Mouse (Mus musculus): ENCODE measurements around the gene Plekhg6. TPM values are rescaled to one million over a fixed set of nuclear protein-coding genes. Genes with fewer than 3 reads are reported as not detected.

The Plekhg6 gene
- total RNA-seq, 2 experiments from 2014 or later: 0.25 to 0.39 TPM

GRCm38 (mm10) chr6:125405461-125406382, 25.1 kb upstream of the Plekhg6 start:
- DNase-seq (ENCODE audit: low spot score in 2 of 2): peak in 1 of 2 experiments; percentile 46
- intact Hi-C loops (cut with DNase I): no loop called here

DNA sequence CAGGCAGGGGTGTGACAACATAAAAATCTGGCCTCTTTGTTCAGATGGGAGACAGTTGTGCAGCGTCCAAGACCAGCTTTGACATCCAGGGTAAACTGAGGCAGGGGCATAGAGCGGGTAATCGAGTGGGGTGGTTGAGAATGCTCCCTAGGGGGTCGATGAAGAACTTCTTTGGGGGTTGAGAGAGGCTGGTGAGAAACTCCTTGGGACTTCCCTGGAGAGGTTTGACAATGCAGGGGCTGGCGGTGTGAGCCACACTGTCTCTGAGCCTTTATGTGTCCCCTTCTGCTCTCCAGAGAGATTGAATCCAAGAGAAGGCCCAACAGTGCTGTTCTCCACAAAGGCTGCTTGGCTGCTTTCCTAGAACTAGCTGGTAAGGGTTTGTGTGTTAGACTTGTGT, 9.3 kb upstream of the Plekhg6 start:
- no peak for DNase-seq (ENCODE audit: low spot score in 2 of 2)
- intact Hi-C loops (cut with DNase I): no loop called here

GRCm38 (mm10) chr6:125386080-125386479, 5.5 kb upstream of the Plekhg6 start:
- DNase-seq (ENCODE audit: low spot score in 2 of 2): no peak
- intact Hi-C loops (cut with DNase I): no loop called here

- peak in 1 of 2 experiments; percentile 19 for DNase-seq (ENCODE audit: low spot score in 2 of 2)
- intact Hi-C loops (cut with DNase I): no loop called here
Measured at GRCm38 (mm10) chr6:125385066-125385974, 4.7 kb upstream of the Plekhg6 start.

GRCm38 (mm10) chr6:125382024-125382423, 1.4 kb upstream of the Plekhg6 start:
- DNase-seq (ENCODE audit: low spot score in 2 of 2): no peak
- intact Hi-C loops (cut with DNase I): no loop called here

DNA sequence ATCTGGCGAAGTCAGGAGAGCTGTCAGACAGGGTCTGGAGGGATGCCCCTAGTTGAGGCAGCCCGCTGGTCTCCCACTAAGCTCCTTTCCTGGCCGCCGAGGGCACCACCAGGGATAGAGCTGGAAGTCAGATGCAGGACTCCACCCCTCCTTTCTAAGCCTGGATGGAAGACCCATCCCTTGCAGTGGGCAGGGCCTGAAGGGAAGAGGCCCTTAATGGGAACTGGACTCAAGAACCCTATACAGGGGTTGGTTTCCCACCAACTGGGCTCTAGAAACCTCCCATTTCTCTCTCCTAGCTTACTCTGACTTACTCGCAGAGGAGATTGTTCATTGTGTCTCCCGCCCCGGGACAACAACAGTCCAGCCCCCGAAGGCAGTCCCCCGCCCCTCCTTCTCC, 812 bp downstream of the Plekhg6 start:
- intact Hi-C loops (cut with DNase I): no loop called here
- no peak for DNase-seq (ENCODE audit: low spot score in 2 of 2)

DNA sequence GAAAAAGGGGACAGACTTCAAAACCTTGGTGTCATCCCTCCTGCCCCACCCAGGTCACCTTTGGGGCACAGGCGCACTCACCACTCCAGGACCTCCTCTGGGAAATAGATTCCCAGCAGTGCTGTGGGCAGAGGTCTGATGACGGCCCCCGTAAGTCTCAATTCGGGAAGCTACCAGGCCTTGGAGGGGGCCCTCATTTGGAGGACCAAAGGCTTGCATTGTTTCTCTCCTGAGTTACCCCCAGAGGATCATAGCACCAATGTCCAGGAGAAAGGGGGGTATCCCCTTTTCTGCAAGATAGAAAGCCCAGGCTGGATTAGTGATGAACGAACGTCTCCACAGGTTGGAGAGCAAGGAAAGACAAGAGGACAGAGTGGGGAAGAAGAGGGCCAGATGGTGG, 2.0 kb downstream of the Plekhg6 start:
- no peak for DNase-seq (ENCODE audit: low spot score in 2 of 2)
- intact Hi-C loops (cut with DNase I): no loop called here

DNA sequence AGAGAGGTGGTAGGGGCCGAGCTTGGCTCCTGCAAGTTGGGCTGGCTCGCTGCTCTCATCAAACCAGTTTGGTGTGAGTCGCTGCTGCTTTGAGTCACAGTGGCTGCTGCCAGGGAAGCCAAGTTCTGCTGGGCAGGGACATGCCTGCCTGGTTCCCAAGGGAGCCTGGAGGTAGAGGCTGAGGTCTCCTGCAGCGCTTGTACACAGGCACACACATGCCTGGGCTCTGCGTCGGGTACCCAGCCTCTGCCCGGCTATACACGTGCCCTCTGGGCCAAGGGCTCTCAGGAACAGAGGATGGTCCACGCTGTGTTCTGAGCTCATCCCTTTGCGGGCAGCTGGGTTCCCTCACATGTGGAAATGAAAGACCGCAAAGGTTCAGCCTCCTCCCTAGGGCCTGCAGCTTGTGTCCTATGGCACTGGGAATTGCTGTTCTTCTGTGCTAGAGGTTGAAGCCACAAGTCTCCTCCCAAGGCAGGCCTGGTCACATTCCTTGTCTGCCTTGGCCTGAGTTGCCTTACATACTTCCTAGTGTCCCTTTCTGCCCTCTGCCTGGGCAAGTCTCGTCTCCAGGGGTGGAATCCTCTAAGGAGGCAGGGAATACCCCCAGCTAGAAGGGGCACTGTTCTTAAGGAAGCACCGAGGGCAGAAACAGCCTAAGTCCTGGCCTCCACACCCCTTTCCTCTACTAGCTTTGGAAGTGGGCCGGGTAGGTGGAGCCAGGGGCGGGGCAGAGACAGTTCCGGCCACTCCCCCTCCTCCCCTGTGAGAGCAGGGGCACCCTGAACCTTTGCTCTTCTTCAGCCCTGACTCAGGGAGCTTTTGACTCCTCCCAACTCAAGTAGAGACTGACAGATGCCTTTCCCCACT, 2.8 kb downstream of the Plekhg6 start:
- DNase-seq (ENCODE audit: low spot score in 2 of 2): no peak
- intact Hi-C loops (cut with DNase I): no loop called here

GRCm38 (mm10) chr6:125377042-125377441, 3.6 kb downstream of the Plekhg6 start:
- intact Hi-C loops (cut with DNase I): no loop called here
- DNase-seq (ENCODE audit: low spot score in 2 of 2): no peak

- intact Hi-C loops (cut with DNase I): no loop called here
- no peak for DNase-seq (ENCODE audit: low spot score in 2 of 2)
Measured at GRCm38 (mm10) chr6:125367758-125368371, 12.7 kb downstream of the Plekhg6 start.

GRCm38 (mm10) chr6:125366133-125366532, 14.5 kb downstream of the Plekhg6 start:
- no peak for DNase-seq (ENCODE audit: low spot score in 2 of 2)
- intact Hi-C loops (cut with DNase I): no loop called here

DNA sequence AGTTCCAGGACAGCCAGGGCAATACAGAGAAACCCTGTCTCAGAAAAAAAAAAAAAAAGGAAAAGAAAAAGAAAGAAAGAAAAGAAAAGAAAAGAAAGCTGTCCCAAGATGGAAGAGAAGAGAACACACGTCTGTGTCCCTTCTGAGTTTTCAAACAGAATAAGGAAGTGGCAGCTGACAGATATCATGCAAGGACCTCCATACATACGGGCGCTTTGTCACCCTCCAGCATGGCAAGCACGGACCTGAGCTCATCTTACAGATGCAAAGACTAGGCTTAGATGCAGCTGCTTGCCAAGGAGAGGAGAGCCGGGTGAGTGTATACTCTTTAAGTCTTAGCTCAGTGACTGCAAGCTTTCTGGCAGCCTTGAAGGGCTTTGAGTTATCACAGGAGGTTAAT, 15.1 kb downstream of the Plekhg6 start:
- no peak for DNase-seq (ENCODE audit: low spot score in 2 of 2)
- intact Hi-C loops (cut with DNase I): no loop called here

DNA sequence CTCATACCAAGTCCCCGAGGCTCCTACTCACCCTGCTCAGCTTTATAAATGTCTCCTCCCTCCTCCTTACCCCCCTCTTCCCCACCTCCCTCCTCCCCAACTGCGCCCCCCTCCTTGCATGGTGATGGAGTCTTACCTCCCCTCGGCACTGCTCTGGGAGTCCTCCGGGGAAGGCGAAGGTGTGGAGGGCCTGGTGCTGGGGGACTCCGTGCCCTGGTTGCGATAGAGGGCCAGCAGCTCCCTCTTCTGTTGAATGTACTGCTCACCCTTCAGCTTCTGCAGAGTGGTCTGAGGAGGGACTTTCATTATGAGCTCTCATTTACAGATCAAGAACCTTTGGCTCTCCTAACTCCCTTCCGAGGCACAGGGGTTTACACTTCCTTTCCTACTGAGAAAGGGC, 16.1 kb downstream of the Plekhg6 start:
- no peak for DNase-seq (ENCODE audit: low spot score in 2 of 2)
- intact Hi-C loops (cut with DNase I): loop anchor here (5.0 kb wide), 2 partner anchors 87 to 238 kb away; no protein-coding TSS in a partner anchor

DNA sequence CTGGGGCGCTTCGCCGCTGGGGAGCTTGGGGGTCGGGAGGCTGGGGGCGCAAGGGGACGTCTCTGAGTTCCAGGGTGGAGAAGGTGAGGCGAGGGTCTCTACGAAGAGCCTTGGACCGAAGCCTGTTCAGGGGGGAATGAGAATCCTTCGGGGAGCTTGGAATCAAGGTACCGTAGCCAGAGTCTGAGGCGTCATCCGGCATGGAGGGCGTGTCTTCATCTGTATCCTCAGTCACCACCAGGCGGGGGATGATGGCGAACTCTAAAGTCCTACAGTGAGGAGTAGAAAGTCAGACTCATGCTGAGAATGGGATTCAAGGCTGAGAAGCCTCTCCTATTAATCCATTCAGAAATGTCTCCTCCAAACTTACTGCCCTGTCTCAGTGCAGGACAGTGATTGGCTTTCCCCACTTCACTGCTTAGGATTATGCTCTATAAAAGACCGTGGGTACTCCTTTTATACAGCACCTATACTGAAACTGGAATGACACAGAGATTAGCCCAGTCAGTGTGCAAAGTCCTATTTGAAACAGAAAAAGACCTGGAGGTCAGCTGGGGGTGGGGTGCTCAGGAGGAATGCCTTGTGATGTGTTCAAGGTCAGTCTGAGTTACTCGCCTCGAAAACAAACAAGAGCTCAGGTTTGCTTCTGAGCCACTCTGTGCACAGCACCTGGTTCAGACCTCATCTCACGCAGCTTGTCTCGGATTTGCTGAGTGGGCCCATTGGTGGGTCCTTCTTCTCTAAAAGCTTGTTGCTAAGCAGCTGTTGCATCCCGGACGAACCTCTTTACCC, 16.9 kb downstream of the Plekhg6 start:
- no peak for DNase-seq (ENCODE audit: low spot score in 2 of 2)
- intact Hi-C loops (cut with DNase I): loop anchor here (5.0 kb wide), 2 partner anchors 86 to 239 kb away; no protein-coding TSS in a partner anchor

DNA sequence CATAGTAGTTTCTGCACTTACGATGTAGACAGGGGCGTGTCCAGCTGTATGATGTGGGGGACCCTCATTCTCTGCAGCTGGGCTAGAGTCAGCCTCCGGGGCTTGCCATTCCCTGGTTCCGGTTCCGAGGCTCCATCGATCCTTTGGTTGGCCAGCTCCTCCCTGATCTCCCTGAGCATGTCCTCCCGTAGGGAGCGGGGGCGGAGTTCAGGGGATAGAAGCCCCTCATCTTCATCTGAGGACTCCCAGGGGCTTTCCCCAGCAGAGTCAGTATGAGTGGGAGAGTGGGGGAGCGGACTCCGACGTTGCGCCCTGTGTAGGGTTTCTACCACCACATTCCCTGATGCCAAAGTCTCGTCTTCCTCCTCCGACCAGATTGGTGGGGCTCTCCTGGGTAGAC, 17.6 kb downstream of the Plekhg6 start:
- intact Hi-C loops (cut with DNase I): loop anchor here (5.0 kb wide), 2 partner anchors 86 to 239 kb away; no protein-coding TSS in a partner anchor
- no peak for DNase-seq (ENCODE audit: low spot score in 2 of 2)

DNA sequence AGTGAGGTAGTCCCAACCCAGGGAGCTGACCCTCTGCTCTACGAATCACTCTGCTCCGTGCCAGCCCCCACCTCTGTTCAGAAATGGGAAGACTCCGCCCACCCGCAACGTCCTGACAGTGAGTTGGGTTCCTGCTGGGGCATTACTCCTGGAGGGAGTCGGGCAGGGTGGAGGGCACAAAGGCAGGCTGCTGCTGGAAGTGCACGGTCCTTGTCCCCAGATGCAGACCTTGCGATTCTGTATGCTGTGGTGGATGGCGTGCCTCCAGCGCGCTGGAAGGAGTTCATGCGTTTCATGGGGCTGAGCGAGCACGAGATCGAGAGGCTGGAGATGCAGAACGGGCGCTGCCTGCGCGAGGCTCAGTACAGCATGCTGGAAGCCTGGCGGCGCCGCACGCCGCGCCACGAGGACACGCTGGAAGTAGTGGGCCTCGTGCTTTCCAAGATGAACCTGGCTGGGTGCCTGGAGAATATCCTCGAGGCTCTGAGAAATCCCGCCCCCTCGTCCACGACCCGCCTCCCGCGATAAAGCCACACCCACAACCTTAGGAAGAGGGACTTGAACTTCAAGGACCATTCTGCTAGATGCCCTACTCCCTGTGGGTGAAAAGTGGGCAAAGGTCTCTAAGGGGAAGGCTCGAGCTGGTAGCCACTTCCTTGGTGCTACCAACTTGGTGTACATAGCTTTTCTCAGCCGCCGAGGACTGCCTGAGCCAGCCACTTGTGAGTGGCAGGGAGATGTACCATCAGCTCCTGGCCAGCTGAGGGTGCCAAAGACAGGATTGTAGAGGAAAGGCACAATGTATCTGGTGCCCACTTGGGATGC, 18.9 kb downstream of the Plekhg6 start:
- peak; percentile 27 to 56 for DNase-seq (ENCODE audit: low spot score in 2 of 2)
- intact Hi-C loops (cut with DNase I): loop anchor here (5.0 kb wide), 2 partner anchors 84 to 241 kb away; no protein-coding TSS in a partner anchor

GRCm38 (mm10) chr6:125360846-125361245, 19.7 kb downstream of the Plekhg6 start:
- no peak for DNase-seq (ENCODE audit: low spot score in 2 of 2)
- intact Hi-C loops (cut with DNase I): loop anchor here (5.0 kb wide), 2 partner anchors 84 to 241 kb away; no protein-coding TSS in a partner anchor
